Mouse (Mus musculus) testis, postnatal 14 days (tissue): ENCODE results near the gene Hs2st1.
A peak's percentile ranks its signal among the peaks of the same experiment; 100 is the strongest.

Experiments
- DNase-seq: peaks from one replicate; pipeline ENCODE4 v3.0.0; 2021; ENCODE audit warnings: low spot score

Gene Hs2st1

DNA sequence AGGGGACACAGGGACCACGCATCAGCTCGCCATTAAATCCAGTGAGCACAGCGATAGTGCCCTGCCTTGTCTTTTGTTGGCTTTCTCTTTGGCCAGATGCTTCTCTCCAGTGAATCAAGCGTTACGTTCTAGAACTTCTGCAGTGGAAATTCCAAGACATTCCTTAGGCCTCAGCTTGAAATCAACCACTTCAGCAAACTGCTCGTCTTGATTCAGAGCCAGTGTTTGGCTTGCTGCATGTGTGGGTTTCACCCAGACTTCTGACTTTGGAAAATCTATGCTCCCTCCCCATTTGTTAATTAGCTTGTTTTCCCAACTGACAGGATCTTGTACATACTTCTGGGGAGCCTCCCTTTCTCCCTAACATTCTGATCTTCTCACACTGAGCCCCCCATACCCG is 16.8 kb upstream of the Hs2st1 start:
- DNase-seq: no peak

DNA sequence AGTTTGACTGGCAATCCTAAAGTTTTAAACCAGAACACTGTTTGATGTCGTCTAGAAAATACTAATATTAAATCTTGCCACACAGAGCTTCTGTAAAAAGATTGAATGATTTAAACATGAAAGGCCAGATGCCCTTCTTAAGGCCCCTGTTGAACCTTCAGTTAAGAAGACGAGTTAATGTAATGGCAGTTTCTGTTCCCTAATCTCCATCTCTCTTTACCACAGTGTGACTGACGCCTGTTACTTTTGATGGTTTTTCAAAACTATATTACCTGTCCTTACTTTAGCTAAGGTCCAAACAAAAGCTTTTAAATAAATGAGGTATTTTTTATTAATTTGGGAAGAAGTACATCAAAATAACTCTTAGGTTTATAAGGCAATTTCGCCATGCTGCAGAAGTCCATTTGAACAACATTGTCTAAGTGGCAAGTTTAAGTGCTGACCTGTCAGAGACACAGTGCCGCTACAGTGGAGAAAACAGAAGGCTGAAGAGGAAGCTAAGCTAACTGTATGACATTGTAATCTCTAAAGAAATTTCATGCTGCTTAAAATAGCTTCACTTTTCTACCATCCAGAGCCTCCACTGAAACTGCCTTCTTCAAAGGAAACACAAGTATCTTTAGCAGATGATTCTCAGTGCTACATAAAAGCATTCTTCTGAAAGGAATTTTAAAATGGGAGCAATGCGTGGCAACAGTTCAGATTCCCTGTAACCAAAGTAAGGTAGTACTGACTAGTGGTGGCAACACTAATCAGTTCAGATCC is 15.0 kb upstream of the Hs2st1 start:
- DNase-seq: no peak

DNA sequence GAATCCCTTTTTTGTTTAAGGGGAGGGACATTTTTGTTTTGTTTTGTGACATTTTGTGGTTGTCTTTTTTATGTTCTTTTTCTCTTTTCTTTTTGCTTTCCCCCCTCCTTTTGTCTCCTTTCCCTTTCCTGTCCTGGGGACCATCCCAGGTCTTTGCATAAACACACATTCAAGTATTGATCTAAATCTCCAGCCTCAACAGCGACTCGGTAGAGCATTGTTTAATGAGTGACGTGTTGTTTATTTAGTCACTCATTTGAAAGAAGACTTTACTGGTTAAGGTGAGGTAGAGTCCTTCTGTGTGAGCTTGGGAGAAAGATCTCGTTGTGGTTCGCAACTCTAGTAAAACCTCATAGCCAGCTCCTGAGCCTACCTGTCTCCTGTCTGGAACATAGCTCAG is 13.8 kb upstream of the Hs2st1 start:
- no peak for DNase-seq

DNA sequence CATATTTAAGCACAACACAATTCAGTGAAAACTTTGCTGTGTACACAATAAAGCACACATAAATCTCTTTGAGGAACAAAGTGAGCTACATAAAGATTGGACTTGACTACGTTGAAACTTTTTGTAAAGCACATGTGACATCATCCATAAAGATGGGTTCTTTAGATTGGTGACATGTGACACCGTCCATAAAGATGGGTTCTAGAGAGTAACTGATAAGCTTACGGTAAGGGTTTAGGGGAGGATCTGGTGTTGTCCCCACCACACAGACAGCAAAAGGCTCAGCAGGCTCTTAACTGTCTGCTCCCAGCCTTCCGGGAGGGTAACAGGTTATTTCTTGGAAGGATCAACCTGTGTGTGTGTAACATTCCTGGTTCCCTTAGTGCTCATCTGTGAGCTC is 12.3 kb upstream of the Hs2st1 start:
- DNase-seq: no peak

DNA sequence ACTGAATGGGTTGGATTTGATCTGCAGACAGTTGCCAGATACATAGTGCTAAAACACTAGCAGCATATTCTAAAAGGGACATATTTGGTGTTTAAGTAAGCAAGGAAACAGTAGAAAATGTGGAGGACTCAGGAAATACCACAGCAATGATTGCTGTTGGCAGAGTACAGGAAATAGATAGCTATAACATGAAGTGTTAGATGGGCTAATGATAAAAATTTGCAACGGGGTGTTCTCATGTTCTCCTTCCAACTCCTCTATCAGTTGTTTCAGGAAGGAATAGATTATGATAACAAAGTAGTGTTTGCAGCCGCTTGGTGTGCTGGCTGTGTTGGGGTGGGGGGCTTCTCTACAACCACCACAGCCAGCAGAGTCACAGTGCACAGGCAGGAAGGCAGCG is 11.9 kb upstream of the Hs2st1 start:
- DNase-seq: no peak

DNA sequence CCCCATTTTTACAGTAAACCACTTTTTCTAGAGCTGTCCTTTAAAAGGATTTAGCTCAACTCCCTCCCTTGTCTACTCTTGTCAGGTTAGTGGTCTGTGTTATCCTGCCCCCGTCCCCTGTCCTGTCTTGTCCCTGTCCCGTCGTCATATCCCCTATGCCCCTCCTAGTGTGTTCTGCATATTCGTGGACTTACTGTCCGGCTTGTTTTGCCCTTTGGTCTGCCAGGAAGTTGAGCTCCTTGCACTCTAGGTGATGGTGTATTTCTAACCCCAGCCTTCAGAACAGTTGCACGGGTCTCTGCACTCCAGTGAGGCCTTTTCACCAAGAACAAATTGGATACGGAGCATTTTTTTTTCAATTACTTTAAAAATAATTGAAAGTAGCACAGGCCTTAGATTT is 10.3 kb upstream of the Hs2st1 start:
- DNase-seq: no peak

DNA sequence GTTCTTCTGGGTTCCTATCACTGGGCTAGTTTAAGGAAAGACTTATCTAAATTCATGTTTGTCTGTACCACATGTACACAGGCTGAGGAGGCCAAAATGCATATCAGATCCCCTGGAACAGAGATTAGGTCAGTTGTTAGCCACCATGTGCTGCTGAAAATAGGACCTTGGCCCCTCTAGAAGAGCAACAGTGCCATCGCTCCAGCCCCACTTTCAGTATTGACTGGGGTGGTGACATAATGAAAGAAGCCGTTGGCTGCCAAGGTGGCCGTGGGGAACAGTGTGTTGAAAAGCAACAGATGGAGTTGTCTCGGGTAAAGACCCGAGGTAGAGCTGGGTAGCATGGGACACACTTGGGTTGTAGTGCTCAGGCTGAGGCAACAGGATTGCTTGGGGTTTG is 9.8 kb upstream of the Hs2st1 start:
- no peak for DNase-seq

DNA sequence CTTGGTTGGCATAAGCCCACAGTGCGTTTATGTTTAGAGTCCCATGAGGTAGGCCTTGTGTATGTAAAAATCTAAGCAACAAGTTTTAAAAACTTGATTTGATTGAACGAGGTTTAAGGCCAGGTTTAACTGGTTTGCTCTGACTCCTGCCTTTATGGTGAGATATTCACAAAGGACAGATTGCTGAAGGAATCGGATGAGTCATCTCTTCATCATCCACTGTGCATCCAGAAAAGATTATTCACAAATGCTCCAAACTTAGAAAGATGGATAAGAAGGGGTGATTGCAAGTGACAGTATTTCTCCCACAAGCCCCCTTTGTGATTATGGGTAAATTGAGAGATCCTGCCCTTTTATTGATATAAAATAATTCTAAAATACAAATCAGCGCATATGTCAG is 8.9 kb upstream of the Hs2st1 start:
- no peak for DNase-seq

DNA sequence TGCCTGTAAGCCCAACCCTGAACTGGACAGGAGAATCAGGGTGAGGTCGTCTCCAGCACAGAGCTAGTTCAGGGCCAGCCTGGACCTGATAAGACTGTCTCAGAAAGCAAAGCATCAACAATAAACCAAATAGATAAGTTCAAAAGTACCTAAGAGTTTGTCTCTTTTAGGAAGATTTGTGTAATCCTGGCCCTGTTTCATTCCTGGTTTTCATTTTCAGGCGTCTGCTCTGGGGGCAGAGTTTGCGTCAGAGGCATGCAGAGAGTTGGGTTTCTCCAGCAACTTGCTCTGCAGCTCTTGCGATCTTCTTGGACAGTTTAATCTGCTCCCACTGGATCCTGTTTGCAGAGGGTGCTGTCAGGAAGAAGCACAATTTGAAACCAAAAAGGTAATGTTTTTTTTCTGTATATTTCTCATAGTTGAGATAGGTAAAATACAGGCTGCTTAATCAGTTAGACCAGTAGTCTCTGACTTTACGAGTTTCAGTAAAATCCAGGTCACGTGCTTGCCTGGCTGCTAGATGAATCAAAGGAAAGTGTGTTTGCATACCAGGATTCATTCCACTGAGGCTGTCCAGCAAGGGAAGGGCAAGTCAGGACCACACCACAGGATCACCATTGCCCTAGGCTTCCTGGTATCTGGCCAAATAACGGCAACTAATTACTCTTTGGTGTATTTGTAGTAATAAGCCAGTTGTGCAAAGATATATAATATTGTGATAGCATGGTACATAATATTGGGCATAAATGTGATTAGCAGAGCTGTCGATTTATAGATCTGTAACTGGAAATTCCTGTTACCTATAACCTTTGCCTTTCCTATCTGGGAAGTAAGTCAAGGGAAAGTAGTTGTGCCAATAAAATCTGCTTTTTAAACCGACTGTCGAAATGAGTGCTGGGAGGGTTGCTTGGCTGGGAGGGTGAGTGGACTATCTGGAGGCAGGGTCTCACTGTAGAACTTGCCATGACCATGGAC is 7.7 kb upstream of the Hs2st1 start:
- no peak for DNase-seq

DNA sequence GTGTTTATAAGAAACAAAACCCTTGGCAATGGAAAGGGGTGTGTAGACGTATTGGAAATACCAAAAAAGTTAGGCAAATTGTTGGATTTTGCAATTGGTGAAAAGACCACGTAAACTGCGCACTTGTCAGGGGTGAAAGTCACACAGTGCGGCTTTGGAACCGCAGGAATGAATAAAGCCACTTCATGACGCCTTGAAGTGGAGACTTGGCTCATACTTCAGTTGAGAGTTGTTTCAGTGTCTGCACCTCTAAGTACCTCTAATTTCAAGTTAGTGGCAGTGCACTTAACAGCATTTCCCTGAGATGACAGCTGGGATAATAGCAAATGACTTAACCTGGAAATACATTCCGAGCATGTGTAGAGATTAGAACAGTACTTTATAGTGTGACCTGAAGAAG is 4.3 kb upstream of the Hs2st1 start:
- DNase-seq: no peak

DNA sequence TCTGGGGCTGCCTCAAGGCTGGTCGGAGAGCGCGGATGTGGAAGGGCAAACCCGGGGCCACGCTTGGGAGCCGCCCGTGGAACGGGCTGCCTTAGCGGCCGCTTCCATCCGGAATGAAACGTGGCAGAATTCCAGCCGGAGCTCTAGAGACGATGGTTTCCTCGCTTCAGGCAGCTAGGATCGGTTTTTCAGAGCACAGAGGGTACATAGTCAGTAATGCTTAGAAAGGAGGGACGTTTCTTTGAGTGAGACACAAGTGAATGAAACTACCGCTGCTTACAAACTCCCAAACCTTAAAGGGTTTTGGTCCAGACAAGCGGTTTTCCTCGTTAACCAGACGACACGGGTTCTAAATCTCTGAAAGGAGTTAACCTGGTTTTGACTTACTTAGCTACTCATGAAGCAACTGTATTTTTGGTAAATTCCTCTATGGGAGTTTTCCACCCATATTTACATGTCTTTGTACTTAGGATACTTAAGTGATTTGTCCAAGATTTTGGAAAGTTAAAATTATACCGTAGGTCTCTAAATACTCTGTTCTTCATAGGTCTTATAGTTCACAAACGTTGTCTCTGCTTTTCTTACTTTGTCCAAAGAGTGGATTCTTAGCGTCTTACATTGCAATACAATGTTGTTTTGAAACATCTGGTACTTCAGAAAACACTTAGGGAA is 971 bp upstream of the Hs2st1 start:
- no peak for DNase-seq

DNA sequence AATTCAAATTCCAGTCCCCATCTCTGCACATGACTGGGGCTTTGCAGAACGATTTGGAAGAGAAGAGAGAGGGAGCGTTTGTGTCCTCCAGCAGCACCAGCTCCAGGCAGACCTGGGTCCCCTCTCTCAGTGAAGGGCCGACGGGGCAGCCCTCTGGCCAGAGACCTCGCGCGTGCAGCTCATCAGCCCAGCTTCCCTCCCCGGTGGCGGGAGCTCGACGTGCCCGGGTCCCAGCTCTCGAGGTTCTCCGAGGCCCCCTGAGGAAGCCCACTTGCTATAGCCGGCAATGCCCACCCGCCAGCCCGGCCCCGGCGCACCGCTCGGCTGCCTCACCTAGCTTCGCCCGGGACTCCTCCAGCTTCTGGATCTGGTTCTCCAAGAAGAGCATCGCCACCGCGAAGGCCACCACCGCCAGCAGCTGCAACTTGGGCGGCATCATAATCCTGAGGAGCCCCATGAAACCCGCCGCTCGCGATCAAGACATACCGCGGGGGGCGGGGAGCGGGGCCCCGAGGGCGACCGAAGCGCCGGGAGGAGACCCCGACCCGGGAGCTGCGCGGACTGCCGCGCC is 495 bp downstream of the Hs2st1 start:
- peak; percentile 65 for DNase-seq

DNA sequence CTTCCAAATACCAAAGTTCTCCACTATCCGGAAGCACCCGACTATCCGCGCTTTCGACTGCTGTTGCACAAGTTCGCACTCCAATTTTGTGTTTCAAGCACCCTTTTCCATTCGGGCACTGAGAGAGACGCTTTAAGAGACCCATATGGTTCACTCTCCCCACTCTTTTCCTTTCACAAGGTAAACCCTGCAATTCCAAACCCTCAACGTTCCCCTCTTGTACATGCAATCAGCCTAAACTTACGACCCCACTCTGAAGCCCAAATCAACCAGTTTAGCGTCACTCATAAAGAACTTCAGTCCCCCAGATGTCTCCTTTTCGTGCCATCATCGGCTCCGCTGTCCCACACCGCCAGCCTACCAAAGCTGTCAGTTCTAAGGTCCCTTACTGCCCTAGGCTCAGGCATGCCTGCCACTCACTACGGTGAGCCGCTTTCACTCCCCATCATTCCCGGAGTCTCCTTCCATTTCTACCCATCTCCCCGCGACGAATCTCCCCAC is 1.1 kb downstream of the Hs2st1 start:
- peak; percentile 9 for DNase-seq

DNA sequence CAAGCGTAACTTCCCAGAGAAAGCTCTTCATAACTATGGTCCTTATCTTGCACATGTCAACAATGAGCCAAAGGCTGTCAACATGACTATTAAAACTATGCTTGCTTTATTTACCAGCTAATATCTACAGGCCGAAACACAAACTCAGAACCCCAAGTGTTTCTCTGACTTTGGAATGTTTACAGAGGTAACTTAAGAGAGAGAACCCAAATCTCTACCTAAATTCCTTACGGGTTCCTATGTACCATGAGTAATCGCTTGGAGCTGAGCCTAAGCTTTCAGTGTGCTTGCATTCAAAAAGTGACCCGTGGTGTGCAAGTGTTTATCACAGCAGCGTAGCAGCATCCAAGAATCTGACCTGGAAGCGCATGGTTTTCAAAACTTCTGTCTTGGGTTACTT is 4.8 kb downstream of the Hs2st1 start:
- DNase-seq: no peak

DNA sequence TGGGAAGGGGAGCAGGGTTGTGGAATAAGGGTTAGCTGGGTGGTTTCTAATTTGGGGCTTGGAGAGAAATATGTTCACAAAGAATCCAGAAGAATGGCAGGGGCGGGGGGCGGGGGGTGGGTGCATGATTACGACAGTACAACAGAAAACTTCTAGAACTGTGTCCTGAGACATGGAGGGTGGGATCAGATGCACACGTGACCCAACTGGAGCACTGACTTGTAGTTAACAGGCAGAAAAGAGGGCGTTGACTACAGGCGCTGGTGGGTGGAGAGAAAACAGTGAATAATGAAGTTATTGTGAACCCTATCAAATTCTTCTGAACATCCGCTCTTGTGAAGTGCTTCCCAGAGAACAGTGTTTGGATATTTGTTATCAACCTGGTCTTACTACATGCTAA is 6.1 kb downstream of the Hs2st1 start:
- DNase-seq: no peak

DNA sequence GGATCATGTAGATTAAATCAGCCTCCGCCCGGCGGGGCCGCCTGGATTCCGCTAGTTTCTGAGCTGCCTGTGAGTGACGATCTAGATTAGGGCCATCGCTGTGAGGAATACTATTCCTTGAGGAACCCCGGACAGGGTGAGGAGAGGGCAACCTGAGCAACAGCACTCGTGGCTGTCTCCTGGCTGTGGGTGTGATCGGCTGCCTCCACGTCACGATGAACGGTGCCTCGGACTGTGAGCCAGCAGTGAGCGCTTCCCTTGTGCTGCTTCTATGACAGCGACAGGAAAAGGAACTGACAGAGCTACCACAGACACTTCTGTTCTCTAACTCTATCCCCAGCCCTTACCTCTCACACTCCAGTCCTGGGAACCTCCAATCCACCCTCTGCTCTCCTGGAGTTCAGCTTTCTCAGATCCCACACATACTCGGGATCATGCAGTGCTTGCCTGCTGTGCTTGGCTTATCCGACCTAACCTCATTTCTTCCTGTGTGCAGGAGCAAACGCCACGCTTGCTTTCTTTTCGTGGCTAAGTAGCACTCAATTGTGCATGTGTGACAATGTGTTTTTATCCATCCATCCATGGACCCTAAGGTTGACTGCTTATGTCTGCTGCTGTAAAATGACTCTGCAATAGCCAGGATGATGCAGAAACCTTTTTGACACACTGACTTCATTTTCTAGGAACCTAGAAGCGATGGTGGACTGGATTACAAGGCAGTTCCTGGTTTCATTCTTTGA is 8.3 kb downstream of the Hs2st1 start:
- no peak for DNase-seq

DNA sequence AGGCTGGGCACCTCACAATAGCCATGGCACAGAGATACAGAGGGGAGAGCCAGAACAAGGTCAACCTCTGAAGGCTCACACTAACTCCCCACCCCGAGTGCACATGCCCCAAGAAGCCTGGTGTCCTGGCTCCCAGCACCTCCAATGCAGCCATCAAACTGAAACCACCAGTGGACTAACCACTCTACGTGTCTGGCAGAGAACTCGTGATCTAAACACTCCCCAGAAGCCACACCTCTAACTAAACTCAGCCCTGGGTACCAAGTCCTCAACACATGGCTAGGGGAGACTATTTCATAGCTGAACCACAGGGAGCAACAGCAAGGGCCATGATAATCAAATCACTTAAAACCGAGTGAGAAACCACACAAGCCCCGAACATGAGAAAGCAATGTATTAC is 11.7 kb downstream of the Hs2st1 start:
- DNase-seq: no peak

DNA sequence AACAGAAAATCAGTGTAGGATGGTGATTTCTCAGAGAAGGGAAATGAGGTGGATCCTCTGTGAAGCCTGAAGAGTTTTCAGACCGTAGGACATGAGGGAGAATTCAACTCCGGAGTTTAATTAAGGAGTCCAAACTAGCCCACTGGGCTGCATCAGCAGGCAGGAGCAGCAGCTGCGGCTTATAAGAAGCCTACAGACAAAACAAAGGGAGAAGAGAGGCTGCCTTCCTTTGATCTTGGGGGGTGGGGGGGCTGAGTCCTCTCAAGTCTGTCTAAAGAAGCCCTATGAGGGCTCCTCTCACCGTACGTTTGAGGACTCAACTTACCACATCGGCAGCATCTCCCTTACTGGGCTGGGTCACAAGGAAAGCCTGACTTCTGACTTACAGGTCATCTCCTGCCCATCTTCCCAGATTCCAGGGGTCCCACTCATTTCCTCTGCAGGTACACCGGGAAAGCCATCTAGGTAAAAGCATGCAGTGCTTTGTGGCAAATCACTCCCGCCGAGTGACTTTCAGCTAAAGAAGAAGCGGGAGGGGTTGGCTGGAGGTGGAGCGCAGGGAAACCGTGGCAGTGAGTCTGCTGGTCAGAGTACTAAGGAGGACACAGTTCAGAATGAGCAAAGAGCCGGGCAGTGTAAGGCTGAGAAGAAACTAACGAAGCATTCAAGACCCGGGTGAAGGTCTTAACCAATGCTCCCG is 13.2 kb downstream of the Hs2st1 start:
- DNase-seq: no peak

DNA sequence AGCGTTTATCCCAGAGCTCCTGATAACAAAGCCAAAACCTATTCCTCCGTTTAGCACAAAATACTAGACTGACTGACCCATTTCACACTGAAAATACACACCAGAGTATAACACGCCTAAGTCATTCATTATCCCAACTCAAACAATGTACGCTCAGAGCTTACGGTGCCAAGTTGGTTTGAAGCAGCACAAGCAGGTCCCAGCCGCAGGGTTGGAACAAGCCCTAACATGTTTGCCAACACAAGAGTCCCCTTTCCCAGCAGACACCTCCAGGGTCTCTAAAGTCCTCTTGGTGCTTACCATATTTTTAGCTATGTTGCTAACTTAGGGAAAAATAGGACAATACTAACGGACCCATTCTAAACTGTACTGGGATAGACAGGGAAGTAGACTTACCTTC is 14.8 kb downstream of the Hs2st1 start:
- DNase-seq: no peak

DNA sequence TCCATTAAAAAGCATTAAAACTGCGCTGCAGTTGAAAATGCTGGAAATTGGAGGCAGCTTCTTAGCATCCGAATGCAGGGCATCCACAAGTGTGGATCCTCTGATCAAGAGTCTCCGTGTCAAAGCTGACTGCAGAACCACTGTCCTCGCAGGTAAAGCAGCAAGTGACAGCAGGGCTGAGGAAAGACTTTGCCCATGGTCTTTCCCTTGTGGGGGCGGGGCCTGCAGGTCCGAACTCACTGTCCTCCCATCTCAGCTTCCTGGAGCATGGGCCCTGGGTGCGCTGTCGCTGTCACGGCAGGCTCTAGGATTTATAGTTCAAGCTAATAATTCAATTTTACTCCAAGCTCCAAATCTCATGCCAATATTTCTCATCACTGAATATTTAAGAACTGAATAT is 15.5 kb downstream of the Hs2st1 start:
- DNase-seq: no peak

DNA sequence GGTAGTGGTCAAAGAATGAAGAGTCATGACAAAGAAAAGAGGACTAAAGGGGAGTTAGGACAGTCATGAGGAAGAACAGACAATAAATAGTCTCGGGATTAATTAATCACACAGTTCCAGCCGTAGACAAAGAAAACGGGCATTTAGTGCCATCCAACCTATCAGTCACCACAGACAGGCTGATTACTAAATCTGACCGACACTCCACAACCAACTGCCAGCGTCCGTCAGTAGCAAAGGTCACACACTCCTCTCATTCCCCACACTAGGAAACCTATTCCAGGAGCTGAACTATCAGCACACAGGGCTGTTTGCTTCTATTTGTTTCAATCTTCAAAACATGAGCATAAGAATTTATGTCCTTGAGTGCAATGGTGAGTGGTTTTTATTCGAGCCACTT is 16.0 kb downstream of the Hs2st1 start:
- no peak for DNase-seq
